Mouse (Mus musculus): ENCODE results near the gene Krtap1-5.

DNA sequence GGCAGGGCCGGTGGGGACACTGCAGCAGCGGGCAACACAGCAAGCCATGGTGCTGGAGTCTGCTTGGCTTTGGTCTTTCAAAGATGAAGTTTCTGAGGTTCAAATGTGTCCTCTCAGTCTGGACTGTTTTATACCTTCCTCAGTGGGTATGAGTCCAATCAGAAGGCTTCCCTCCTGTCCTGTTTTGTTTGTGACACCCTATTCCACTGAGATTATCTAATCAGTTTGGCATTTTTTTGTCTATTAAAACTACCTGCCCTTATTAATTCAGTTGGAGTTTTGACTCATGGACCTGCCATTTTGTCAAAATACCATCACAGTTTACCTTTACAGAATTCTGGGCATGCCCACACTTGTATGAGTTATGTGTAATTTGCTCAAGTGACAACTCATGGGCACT is 24.1 kb downstream of the Krtap1-5 start, which contains the start of gene Krtap3-2:
- TF ChIP-seq CTCF (conservative IDR thresholded peaks at IDR 0.05; ENCODE audit: insufficient read depth, insufficient read length, low read depth, low read length) (no peak), POLR2A (IDR thresholded peaks at IDR 0.05; ENCODE audit: low read depth, low read length) (no peak)

Measured in kidney, adult 2 months (tissue).